Mouse (Mus musculus) MEL (cell line): ENCODE measurements around the gene Htr1b. TPM values are rescaled to one million over a fixed set of nuclear protein-coding genes. Genes with fewer than 3 reads are reported as not detected.
A peak's percentile ranks its signal among the peaks of the same experiment; 100 is the strongest.

Source experiments
- DNase-seq: peaks from one replicate; pipeline ENCODE4 v3.0.0; 2011; ENCODE audit warnings: low read depth, low spot score
- H3K27ac ChIP-seq: 2 replicates; pipeline ENCODE4 v1.5.1; 2012; ENCODE audit warnings: low read depth, mild to moderate bottlenecking, control low read depth, low read length, moderate library complexity; ENCODE audit not compliant: control insufficient read depth
- H3K27me3 ChIP-seq, 2 experiments: fragments of 150-350 bp in 1 of 2; sonication (generic) in 1 of 2; 2 replicates each; pipeline ENCODE4 v1.6.1; 2012; ENCODE audit warnings: low read length in 2 of 2, mild to moderate bottlenecking in 2 of 2, improper control_type of control experiment in 1 of 2, moderate library complexity in 1 of 2; ENCODE audit not compliant: insufficient read depth in 2 of 2, control insufficient read depth in 1 of 2
- H3K36me3 ChIP-seq, 2 experiments: 2 replicates each; pipeline ENCODE4 v1.6.1; 2012 to 2014; ENCODE audit warnings: low read length in 2 of 2, improper control_type of control experiment in 1 of 2, inconsistent platforms in 1 of 2, mild to moderate bottlenecking in 1 of 2; ENCODE audit not compliant: insufficient read depth in 2 of 2, control insufficient read depth in 1 of 2
- H3K4me1 ChIP-seq, 2 experiments: fragments of 150-350 bp in 1 of 2; sonication (generic) in 1 of 2; 2 replicates each; pipeline ENCODE4 v1.6.1; 2012; ENCODE audit warnings: low read length in 2 of 2, improper control_type of control experiment in 1 of 2, mild to moderate bottlenecking in 1 of 2; ENCODE audit not compliant: insufficient read depth in 2 of 2, control insufficient read depth in 1 of 2
- H3K4me3 ChIP-seq, 2 experiments: fragments of 150-350 bp in 1 of 2; sonication (generic) in 1 of 2; 2 replicates each; pipeline ENCODE4 v1.5.1; 2012; ENCODE audit warnings: low read depth in 2 of 2, low read length in 2 of 2, mild to moderate bottlenecking in 2 of 2, moderate library complexity in 2 of 2, control low read depth in 1 of 2, improper control_type of control experiment in 1 of 2; ENCODE audit not compliant: control insufficient read depth in 1 of 2, insufficient read depth in 1 of 2
- H3K79me2 ChIP-seq: 2 replicates; pipeline ENCODE4 v1.6.1; 2012; ENCODE audit warnings: mild to moderate bottlenecking, low read length, moderate library complexity; ENCODE audit not compliant: control insufficient read depth, poor library complexity, insufficient read depth
- H3K9ac ChIP-seq: 2 replicates; pipeline ENCODE4 v1.6.1; 2012; ENCODE audit warnings: low read depth, mild to moderate bottlenecking, control low read depth, low read length, moderate library complexity; ENCODE audit not compliant: control insufficient read depth, poor library complexity, severe bottlenecking
- H3K9me3 ChIP-seq: fragments of 150-350 bp; sonication (generic); replicated peaks from 2 replicates; pipeline ENCODE4 v1.6.1; 2012; ENCODE audit warnings: mild to moderate bottlenecking, low read length, improper control_type of control experiment, moderate library complexity; ENCODE audit not compliant: insufficient read depth
- BHLHE40 ChIP-seq: IDR thresholded peaks from 2 replicates; pipeline ENCODE4 v1.6.1; 2012; ENCODE audit warnings: low read depth, mild to moderate bottlenecking, inconsistent platforms, low read length, improper control_type of control experiment, borderline replicate concordance
- CTCF ChIP-seq, 3 experiments: IDR thresholded peaks in 2 of 3; conservative IDR thresholded peaks in 1 of 3; 2 replicates each; pipeline ENCODE4 v1.5.1; 2011 to 2012; ENCODE audit warnings: low read length in 3 of 3, low read depth in 2 of 3, mild to moderate bottlenecking in 2 of 3, improper control_type of control experiment in 1 of 3, inconsistent platforms in 1 of 3, mixed read lengths in 1 of 3, moderate library complexity in 1 of 3; ENCODE audit not compliant: control insufficient read depth in 1 of 3, insufficient read depth in 1 of 3, poor library complexity in 1 of 3, severe bottlenecking in 1 of 3
- ETS1 ChIP-seq: IDR thresholded peaks from 2 replicates; pipeline ENCODE4 v1.6.1; 2012; ENCODE audit warnings: low read depth, mild to moderate bottlenecking, inconsistent platforms, low read length, improper control_type of control experiment, moderate library complexity
- HCFC1 ChIP-seq: IDR thresholded peaks from 2 replicates; pipeline ENCODE4 v1.6.1; 2012; ENCODE audit warnings: low read depth, mild to moderate bottlenecking, inconsistent platforms, low read length, improper control_type of control experiment, moderate library complexity
- JUND ChIP-seq: IDR thresholded peaks from 2 replicates; pipeline ENCODE4 v1.6.1; 2011; ENCODE audit warnings: low read depth, mild to moderate bottlenecking, improper control_type of control experiment, low read length
- MXI1 ChIP-seq: IDR thresholded peaks from 2 replicates; pipeline ENCODE4 v1.6.1; 2011; ENCODE audit warnings: mild to moderate bottlenecking, low read depth, low read length, improper control_type of control experiment
- NELFE ChIP-seq: IDR thresholded peaks from 2 replicates; pipeline ENCODE4 v1.6.1; 2011; ENCODE audit warnings: low read depth, low read length, improper control_type of control experiment
- RAD21 ChIP-seq: IDR thresholded peaks from 2 replicates; pipeline ENCODE4 v1.6.1; 2011; ENCODE audit warnings: mild to moderate bottlenecking, low read depth, low read length, improper control_type of control experiment
- SMC3 ChIP-seq: IDR thresholded peaks from 2 replicates; pipeline ENCODE4 v1.6.1; 2011; ENCODE audit warnings: low read depth, low read length, improper control_type of control experiment
- TAL1 ChIP-seq: IDR thresholded peaks from 2 replicates; pipeline ENCODE4 v1.6.1; 2012; ENCODE audit warnings: mild to moderate bottlenecking, inconsistent platforms, low read length, moderate library complexity, mixed read lengths
- USF1 ChIP-seq: IDR thresholded peaks from 2 replicates; pipeline ENCODE4 v1.6.1; 2014; ENCODE audit warnings: low read depth, mild to moderate bottlenecking, inconsistent platforms, low read length, improper control_type of control experiment, moderate library complexity
- ZC3H11A ChIP-seq: IDR thresholded peaks from 2 replicates; pipeline ENCODE4 v1.6.1; 2012; ENCODE audit warnings: low read depth, mild to moderate bottlenecking, inconsistent platforms, low read length, improper control_type of control experiment
- ZKSCAN1 ChIP-seq: IDR thresholded peaks from 2 replicates; pipeline ENCODE4 v1.6.1; 2012; ENCODE audit warnings: low read depth, mild to moderate bottlenecking, inconsistent platforms, low read length, improper control_type of control experiment, moderate library complexity
- ZNF384 ChIP-seq: IDR thresholded peaks from 2 replicates; pipeline ENCODE4 v1.6.1; 2012; ENCODE audit warnings: low read depth, mild to moderate bottlenecking, inconsistent platforms, low read length, improper control_type of control experiment
- polyA plus RNA-seq, 2 experiments: library from polyadenylated mRNA; stranded (reverse) in 1 of 2; unstranded in 1 of 2; fragments of >175 nt in 1 of 2; fragments of >200 nt in 1 of 2; gene quantifications; 2 replicates each; pipeline versions ENCODE4 v1.2.1 to v1.2.4; 2012; ENCODE audit warnings: low replicate concordance in 2 of 2, low read depth in 1 of 2; ENCODE audit not compliant: insufficient read length in 2 of 2, insufficient read depth in 1 of 2, missing spikeins in 1 of 2
- total RNA-seq: library from RNA; depleted of rRNA; stranded (reverse); fragments of 300-350 nt; gene quantifications from 2 replicates; pipeline ENCODE4 v1.2.3, GENCODE M21; 2012

Htr1b gene
- total and polyA plus RNA-seq, 3 experiments: not detected

DNA sequence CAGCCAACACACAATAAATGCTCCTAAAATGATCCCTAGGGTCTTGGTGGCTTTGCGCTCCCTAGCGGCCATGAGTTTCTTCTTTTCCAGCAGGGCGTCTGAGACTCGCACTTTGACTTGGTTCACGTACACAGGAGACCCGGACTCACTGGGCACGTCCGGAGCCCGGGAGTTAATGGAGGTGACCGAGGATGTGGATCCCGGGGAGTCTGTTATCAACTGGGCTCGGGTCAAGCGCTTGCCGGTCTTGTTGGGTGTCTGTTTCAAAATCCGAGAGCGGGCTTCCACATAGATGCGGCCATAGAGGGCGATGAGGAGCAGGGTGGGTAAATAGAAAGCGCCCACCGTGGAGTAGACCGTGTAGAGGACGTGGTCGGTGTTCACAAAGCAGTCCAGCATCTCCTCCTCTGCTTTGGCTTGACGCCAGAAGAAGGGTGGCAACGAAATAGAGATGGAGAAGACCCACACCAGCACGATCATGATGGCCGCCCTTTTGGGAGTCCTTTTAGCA lies 2.0 kb downstream of the Htr1b start:
- H3K9ac ChIP-seq: no peak overlapping the region
- H3K4me3 ChIP-seq: no peak overlapping the region
- no peak for DNase-seq
- TF ChIP-seq RAD21 (no peak), ZNF384 (no peak)
- TF ChIP-seq, all 39 proteins: peak for 0
- no peaks in the 10 kb centered on the region for H3K9me3 ChIP-seq
- H3K27ac ChIP-seq: no peak overlapping the region
- H3K27me3 ChIP-seq: no peaks in the 10 kb centered on the region; a peak in 1 of 4 replicates
- H3K36me3 ChIP-seq: no peaks in the 10 kb centered on the region
- no peaks in the 10 kb centered on the region for H3K79me2 ChIP-seq
- no peaks in the 10 kb centered on the region for H3K4me1 ChIP-seq

GRCm38 (mm10) chr9:81626899-81627606 lies 6.6 kb downstream of the Htr1b start:
- TF ChIP-seq RAD21: peak; percentile 74
- TF ChIP-seq CTCF (IDR thresholded peaks at IDR 0.05 in 2 of 3, conservative IDR thresholded peaks at IDR 0.05 in 1 of 3; ENCODE audit: control insufficient read depth in 1 of 3, insufficient read depth in 1 of 3, low read depth in 2 of 3, low read length in 3 of 3, poor library complexity in 1 of 3, severe bottlenecking in 1 of 3): peak; percentile 65 to 90 (median 76)
- TF ChIP-seq JUND: no peak
- peak; percentile 69 for TF ChIP-seq ZC3H11A
- TF ChIP-seq NELFE: no peak
- peak; percentile 90 for TF ChIP-seq SMC3
- Histone ChIP-seq H3K36me3 (no peaks in the 10 kb centered on the region; a peak in 1 of 4 replicates), H3K79me2 (no peaks in the 10 kb centered on the region), H3K9me3 (no peaks in the 10 kb centered on the region), H3K9ac (no peak overlapping the region), H3K27me3 (no peaks in the 10 kb centered on the region), H3K4me1 (peaks cover 0 to 2% of the 10 kb centered on the region in 2 experiments; a peak in 1 of 4 replicates), H3K4me3 (no peak overlapping the region), H3K27ac (no peak overlapping the region)
- peak; percentile 63 for DNase-seq

DNA sequence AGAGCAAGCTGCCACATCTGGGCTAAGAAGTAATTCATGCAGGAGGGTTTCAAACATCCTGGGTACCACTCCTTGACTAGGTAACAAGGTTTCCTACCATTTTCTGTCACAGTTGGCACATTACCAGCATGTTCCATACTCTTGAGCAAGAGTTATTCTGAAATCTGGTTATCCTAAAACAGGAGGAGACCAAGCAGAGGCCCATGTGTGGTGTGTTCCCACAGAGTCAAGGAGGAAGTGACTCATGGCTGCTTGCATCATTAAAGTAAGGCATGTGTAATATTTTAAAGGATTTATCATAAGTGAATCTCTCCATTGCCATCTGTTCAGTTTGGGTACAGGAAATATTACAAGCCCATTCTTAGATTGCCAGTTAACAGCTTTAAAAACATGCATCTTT lies 7.7 kb downstream of the Htr1b start:
- no peaks in the 10 kb centered on the region for H3K79me2 ChIP-seq
- peak; percentile 17 for DNase-seq

More for the DNA sequence above, 7.7 kb downstream of the Htr1b start:
- H3K9me3 ChIP-seq: no peaks in the 10 kb centered on the region
- H3K4me3 ChIP-seq: no peak overlapping the region
- H3K27ac ChIP-seq: no peak overlapping the region
- no peaks in the 10 kb centered on the region for H3K27me3 ChIP-seq
- TF ChIP-seq MXI1 (no peak), TAL1 (no peak), ETS1 (peak; percentile 48), BHLHE40 (no peak), HCFC1 (no peak), USF1 (no peak), ZKSCAN1 (no peak)
- TF ChIP-seq, all 39 proteins: peak for 1
- Histone ChIP-seq H3K4me1 (peaks cover 0 to 2% of the 10 kb centered on the region in 2 experiments), H3K9ac (no peak overlapping the region), H3K36me3 (peaks cover 0 to 3% of the 10 kb centered on the region in 2 experiments; a peak in 2 of 4 replicates)
